Mouse (Mus musculus) gastrocnemius, adult 8-10 months (tissue): ENCODE measurements at regions not wholly inside any gene's neighbourhood (a gene's known extent, or its start where the extent isn't known, plus 50 kb on each side); places are given as distances from the start of the nearest gene placed in this dataset.

Experiments
- DNase-seq, 2 experiments: peaks; one replicate each; pipeline ENCODE4 v3.0.0; 2022; ENCODE audit warnings: low spot score in 2 of 2

DNA sequence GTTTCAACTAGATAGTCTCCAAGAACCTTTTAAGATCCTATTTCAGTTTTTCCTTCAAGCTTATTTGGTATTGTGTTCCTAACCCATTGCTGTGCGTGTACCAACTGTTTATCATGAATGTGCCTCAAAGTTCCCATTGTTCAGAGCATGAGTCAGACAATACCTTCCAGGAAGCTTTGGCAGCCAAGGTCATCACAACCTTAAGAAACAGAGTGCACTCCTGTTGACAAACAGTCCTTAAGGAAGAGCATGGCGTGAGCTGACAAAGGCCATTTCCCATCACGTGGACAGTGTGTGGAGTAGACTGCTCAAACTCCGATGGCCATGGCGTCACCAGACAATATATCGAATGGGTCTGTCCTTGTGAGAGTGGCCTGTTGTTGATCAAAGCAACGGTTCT lies 96.9 kb upstream of the Zfp703 start:
- no peak for DNase-seq

DNA sequence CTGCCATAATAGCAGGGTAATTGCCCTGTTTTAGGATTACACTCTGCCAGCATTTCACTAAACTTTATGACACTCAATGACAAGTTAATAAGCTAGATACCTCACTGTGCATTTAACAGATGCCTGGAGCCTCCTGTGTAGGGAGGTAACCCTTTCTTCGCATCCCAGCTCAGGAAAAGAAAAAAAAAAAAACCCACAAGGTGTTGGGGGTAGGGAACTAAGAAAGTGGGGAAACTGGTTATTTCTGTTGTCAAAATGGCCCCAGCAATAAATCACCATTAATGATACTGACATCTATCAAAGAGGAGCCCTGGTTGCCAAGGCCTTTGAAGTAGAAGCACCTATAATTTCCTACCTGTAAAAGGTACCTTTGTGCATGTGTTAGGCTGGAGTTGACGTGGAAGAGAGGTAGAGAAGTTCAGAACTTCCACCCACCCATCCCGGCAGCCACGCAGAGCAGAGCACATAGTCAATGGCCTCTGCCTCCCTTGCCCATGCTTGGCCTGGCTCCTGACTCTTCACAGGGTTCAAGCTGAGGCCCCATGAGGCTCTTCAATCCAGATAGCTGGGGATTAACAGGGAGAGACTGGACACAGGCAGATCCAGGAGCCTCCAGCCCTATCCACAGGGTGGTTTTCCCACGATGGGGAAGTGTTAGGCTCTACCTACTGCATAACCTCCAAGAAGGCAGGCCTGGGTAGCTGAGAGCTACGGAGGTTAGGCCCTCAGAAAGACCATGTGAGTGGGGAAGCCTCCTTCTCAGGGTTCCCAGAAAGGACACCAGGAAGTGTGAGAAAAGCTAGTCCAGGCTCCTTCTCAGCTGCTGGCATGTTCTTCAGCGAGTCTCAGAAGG lies 95.6 kb upstream of the Zfp703 start:
- DNase-seq, result no peak

DNA sequence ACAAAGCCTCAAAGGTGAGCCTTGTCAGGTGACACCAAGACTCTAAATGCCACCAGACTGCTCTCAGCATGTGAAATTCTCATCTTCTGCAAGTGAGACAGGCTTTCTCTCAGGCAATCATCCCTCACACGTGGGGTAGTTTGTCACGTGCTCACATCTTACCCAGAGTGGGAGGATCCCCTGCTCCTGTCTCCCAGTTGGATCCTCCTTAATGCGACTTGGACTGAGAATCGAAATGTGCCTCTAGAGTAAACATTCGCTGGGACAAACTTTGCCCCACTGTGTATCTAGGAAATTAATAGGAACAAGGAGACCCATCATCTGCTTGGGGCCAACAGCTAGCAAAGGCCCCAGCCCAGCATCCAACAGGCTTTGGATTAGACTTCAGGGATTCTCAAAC lies 94.5 kb upstream of the Zfp703 start:
- DNase-seq, result no peak

DNA sequence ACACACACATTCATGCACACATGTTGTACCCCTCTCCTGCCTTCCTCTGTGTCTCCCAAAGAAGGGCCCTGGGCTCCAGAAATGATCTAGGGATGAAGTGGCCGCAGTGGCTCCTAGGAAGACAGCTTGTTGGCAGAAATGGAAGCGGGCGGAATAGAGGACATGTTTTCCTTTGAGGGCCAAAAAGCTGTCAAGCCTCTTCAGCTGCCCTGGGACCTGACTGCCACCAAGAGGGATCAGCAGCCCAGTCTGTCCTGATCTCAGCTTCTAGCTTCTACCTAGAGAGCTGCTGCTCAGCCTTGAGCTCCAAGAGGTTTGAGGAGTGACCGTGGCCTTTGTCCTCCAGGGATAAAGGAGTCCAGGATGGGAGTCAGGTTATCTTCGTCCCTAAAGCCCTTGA lies 93.8 kb upstream of the Zfp703 start:
- DNase-seq, result no peak

DNA sequence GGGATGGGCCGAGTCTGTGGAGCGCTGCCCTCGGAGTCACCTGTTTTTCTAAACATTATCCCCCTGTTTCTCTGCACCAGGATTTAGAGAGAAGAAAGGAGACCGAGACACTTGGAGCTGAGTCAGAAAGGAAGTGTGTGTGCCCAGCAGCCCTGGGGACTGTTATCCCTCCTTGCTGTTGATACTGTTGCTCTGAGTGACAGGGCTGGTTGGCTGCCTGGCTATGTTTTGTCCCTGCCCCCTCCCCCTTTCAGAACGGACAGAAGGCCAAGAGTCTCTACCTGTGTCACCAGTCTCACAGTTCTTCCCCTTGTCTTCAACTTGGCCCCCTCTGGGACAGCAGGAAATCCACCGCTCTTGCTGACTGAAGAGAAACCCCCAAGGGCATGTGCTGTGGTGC lies 93.4 kb upstream of the Zfp703 start:
- DNase-seq, result no peak

DNA sequence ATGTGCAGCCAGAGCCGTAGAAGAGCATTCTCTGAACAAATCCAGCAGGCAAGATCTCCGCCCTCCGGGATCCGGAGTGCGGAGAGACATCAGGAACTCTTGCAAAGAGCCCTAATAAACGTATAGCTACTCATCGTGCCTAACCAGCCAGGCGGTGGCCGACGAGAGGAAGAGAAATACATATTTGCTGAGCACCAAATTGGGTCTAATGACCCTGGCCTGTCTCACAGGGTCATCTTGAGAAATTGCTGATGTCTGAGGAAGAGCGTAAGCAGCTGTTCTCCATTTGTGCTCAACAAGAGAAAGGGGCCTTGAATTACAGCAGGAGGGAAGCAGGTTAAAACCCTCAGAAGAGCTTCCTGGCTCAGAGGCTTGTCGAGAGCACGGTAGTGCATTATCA lies 92.8 kb upstream of the Zfp703 start:
- DNase-seq, result no peak

DNA sequence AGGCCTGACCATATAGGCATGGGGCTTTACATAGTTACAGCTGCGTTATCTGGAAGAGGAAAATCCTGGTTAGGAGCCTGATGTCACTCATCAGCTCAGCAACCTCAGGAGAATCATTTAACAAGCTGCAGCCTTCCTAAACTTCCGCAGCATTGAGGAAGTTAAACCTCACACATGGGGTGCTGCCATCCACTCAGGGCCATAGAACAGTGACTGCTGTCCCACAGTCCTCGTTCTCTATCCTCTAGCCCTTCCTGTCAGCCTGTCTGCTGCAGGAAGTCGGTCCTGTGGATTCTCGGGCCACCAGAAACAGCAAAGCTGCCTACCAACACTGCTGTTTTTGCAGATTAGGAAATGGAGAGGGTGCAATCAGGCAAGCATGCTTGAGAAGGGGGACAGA lies 91.8 kb upstream of the Zfp703 start:
- no peak for DNase-seq

DNA sequence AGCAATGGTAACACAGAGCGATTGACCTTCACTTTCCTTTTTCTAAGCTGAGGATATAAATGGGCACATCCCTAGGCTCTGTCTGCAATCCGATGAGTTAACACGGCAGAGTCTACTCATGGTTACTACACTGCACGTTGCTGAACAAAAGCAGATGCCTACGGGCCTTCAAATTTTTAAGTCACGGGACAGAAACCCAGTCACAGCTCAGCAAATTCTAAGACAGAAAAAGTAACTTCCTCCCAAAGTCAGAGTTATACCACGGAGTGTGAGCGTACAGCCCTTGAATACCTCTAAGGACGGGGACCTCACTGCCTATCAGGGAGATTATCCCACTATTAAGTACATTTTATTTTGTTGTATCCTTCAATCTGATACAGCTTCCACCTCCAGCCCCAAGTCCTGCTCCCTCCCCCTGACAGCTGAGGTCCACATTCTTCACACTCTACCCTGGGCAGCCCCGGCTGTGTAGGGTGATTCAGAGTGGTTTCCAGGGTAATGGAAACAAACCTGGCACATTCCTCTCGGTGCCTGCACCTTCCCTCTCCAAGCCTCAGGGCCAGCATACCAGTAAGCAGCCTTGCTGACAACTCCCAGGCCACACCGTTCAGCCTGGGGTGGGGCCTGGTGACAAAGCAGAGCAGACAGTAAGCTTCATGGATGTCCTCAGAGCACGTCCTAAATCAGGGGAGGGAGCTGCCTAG lies 90.2 kb upstream of the Zfp703 start:
- no peak for DNase-seq

DNA sequence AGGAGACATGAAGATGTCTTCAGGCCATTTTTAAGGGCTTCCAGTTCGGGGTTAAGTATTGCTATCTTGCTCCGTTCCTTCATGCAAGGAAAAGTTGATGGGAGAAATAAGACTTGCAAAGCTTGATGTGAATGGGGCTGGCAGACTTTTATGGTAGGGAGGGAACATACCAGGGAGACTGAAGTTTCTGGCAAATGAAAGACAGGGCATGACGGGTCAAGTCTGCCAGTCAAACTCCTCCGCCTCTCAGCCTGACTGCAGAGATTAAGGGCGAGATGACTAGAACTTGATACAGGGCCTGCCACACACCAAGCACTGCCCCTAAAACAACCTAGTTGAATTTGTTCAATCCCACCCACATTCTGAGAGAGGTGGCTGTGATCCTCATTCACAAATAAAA lies 89.6 kb upstream of the Zfp703 start:
- DNase-seq, result no peak

DNA sequence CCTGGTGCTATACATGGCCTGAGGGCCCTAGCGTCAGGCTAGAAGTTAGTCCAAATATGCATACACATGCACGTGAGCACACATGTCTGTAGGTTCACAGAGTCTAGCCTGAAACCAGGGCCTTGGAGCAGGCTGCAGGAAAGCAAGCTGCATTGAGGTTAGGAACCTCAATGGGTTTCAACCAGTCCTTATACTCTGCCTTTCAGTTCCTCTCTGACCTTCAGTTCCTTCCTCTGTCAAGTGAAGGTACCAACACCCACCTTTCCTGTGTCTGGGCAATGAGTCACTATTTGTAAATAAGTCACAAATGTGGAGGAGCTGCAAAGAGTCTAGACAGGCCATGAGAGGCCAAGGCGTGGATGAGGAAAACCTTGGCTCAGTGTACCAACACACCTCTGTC lies 89.1 kb upstream of the Zfp703 start:
- no peak for DNase-seq

DNA sequence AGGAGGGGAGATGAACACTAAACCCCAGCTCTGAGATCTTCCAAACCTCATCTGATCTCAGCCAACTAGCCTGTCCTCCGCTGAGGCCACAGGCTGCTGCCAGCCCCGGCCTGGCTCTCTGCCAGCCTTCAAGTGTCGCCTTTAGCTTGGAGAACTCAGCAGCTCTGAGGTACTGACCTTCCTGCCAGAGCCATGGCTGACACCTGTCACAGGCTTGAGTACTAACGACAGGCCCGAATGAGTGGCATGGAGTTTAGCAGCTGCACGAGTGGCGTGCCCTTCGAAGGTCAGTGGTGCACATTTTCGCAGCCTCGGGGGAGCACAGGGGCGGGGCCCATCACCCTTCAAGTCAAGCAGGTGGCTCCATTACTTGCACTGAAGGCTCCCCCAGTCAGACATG lies 85.2 kb upstream of the Zfp703 start:
- DNase-seq, result peak; percentile 69 to 84

DNA sequence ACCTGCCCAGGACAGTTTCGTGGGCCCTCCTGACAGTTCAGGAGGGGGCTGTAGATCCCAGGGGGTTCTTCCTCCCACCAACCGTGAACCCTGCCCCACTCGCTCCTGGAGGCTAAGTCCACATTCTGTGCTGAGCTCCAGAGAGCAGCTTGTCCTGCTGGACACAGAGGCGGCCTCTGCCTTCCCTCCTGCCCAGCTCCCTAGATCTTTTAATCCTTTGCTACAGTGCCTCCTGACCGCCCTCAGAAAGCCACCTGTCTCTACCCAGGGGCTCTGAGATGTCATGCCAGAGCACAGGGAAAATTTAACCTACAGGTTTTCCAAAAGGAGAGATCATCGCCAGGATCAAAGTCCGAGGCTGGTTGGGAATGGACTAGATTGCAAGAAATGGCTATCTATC lies 84.7 kb upstream of the Zfp703 start:
- no peak for DNase-seq

DNA sequence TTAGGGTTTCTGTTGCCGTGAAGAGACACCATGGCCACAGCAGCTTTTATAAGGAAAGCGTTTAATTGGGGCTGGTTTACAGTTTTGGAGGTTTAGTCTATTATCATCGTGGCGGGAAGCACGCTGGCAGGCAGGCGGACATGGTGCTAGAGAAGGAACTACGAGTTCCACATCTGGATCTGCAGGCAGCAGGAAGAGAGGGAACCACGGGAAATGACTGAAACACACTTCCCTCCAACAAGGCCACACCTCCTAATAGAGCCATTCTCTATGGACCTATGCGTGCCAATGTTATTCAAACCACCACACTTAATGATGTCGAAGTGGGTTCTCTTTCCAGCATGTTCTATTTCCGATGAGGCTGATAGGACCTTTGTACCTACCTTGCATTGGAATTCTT lies 81.3 kb upstream of the Zfp703 start:
- DNase-seq, result no peak

DNA sequence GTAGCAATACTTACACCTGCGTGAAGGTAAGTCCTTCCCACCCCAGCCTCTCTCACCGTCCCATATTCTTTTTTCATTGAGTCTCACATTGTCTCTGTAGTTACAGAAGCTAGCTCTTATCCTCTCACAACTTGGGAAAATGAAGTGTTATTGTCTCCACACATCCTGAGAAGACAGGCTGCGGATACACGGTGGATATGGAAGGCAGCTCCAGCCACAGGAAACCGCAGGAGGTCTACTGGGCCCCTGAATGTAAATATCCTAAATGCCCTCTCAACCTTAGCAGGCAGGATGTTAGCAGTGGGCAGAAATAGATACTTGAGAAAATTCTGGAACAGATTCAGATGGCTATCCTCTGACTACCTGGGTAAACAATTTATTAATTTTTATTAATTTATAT lies 73.8 kb upstream of the Zfp703 start:
- no peak for DNase-seq

DNA sequence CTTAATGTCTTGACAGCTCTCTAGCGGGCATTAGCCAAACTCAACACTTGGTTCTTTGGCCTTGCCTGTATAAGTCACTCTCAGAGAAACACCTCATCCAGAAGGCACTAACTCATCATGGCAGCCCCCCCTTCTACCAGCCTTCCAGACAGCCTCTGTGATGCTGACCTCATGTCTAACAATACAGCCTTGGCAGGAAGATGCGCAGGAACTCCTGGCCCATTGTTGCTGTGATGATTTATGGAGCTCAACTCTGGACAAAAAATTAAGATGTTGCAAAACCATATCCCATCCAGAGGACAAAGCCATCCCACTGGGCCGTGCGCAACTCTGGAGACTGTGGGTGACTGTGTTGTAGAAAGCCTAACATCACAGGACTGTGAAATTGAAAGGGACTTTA lies 70.9 kb upstream of the Zfp703 start:
- DNase-seq, result no peak

DNA sequence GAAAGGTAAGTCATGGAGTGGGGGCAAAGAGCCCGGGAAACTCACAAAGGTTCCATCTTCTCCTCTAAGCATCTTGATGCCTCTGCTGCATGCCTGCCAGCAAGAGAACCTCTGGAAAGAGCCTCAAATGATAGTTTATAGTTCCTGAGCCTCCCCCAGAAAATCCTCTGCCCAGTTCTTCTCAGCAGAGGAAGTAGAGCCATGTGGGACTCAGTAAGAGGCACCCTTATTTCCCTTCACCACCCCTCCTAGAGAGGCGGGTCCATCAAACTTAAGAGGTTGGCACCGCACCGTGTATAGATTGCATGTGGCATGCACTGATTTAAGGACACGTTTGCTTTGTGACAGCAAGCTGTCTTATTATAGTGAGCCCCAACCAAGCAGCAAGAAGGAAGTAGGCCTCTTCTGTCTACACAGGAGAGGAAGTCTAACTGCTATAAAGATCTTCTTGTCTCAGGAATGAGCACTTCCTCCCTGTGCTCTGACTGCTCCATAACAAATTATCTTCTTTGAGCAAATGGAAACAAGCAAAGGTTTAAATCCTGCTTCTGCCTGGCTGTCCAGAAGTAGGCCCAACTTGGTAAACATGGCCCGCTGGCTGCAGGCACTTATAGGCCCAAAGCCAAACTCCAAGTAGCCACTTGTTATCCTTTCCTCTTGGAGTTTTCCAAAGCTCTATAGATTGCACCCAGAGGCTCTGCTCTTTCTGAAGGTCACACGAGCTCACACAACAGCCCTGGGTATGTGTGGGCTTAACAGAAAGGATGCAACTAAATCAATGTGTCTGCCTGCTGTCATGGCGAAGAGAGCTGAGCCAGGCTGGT lies 69.6 kb upstream of the Zfp703 start:
- no peak for DNase-seq

DNA sequence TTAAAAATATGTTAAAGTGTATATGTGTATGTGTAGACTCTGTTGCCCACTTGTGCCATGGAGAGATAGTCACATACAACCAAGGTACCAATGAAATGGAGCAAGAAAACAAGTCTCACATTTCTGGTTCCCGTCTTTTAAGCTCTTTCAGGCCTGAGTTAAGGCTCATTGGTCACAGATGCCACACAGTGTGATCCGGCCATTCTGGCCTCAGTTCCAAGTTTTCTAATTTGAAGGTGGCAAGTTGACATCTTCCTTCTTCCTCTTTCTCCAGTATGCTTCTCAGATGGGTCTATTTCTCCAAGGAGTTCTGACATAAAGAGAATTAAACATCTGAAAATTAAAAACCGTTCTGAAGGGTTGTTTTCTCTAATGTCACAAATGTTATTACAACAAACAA lies 66.9 kb upstream of the Zfp703 start:
- DNase-seq, result no peak

DNA sequence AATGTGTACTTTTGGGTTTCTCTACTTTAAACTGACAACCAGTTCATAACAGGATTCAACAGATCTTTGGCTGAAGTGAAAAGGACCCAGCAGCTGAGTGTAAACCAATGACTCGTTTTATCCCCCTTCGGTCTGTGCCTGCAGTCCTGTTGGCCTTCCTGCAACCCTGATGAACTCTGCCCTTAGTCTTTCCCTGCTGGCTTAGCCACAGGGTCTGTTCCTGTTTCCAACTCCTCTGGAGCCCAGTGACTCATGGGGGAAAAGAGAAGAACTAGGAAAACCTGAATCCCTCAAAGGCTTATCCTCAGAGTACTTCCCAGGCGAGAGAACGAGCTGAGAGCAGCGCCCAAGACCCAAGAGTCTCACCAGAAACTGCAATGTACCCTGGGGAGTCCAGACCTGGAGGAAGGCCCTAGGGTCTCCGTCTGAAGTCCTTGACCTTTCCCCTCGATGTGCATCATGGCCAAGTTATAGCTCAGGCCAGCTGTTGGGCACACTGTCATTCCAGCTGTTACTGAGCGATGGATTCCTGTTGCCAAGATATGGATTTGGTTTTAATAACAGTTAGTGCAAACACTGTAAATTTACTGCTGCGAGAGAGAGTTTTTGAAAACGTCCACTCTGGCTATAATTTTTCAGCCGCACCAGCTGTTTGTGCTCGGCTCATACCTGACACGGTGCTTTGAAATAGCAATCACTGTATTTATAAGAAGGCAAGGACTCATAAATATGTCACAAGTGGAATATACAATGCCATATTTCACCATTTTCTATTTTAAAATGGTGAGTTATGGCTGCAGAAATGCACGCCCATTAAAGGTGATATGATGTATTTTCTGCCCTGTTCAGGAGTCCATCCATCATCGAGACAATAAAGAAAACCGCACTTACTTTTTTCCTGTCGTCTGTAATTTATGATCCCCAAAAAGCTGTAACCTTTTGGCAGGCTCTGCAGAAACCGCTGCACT lies 63.3 kb upstream of the Zfp703 start:
- no peak for DNase-seq

DNA sequence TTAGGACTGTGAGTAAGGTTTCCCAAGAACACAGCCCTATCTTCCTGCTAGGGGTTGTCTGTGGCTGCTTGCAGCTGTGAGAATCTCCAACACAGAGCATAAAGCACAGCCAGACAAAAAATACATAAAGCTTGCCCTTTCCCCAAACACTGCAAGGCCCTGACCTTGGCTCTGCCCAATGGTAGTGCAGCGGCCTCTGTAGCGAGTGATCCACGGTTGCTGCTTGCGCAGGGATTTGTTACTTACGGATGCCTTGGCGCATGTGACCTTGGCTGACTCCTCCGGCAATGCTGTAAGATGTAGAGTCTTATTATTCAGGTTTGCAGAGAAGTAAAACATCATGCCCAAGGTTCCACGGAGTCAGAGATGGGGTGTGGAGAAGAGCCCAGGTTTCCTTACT lies 61.4 kb upstream of the Zfp703 start:
- no peak for DNase-seq

DNA sequence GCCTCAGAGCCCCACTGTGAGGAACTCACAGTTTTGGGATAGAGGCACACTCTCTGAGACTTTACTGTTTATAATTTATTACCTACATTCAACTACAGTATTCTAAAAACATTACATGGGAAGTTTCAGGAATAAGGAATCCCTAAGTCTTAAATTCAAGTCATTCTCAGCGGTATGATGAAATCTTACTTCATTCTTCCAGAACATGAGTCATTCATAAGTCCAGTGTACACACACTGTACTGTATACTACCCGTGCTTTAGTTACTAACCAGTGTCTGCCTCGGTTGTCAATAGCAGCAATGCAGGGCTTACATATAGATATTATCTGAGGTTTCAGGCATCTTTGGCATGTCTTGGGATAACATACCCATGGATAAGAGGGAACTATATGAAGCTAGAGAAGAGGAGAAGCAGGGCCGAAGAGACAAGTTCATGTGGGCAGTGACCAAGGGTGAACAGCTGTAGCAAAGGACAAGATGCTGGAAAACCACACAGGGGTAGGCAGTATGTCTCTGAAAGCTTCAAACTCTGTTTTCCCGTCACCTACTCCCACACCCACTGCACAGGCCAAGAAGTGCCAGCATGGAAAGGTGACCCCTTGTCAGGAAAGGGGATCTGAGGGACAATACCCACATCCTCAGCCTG lies 55.5 kb upstream of the Zfp703 start:
- DNase-seq, result no peak

DNA sequence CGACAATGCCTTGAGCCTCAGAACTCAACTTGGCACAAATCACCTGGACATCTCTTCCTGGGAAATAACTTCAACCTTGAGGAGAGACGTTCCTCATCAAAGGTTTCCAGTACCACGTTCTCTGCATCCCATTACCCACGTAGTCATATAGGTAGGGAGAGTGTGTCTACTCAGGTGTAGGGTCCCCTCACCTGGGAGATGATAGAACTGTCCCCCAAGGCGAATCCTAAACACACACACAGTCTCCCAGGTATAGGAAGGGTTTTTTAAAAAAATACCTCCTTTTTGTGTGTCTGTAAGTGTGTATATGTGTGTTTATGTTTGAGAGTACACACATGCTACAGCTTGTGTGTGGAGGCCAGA lies 55.0 kb upstream of the Zfp703 start:
- DNase-seq, result no peak
